Mouse (Mus musculus) cerebellum, adult 2 months (tissue): Measurements from ENCODE around the gene Bysl.

Experiments
- CTCF ChIP-seq: fragments of 200-500 bp; IDR thresholded peaks from 2 replicates; pipeline ENCODE4 v1.5.1; 2011; ENCODE audit warnings: low read depth, mild to moderate bottlenecking, control low read depth, low read length, moderate library complexity, borderline replicate concordance; ENCODE audit not compliant: insufficient read depth
- POLR2A ChIP-seq: fragments of 200-500 bp; IDR thresholded peaks from 2 replicates; pipeline ENCODE4 v1.6.1; 2011; ENCODE audit warnings: low read length, control low read depth, borderline replicate concordance; ENCODE audit not compliant: insufficient read depth

DNA sequence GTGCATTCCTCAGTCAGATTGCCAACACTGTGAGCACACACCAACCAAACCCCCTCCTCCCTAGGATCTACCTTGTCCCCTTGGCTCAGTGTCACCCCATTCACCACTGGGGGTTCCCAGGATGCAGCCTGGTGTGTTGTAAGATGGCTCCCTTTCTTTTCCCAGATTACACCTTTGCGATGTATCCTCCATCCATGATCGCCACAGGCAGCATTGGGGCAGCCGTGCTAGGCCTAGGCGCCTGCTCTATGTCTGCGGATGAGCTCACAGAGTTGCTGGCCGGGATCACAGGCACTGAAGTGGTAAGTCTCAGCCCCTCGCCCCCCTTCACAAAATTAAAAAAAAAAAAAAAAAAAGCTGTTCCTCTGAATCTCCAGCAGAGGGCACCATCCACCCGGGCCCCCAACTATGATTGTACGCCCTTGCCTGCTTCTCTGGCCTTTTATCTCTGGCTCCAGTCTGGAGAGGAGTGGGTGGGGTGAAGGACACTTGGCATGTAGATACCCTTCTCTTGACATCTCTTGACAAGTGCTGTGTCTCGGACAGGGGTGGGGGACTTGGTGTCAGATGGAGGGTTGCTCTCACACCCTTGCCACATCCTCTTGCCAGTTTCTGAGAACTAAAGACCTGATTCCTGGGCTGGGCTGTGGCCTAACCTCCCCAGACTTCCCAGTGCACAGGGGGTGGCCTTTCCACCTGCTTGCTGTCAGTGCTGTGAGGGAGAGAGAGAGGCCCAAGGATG lies 13.3 kb downstream of the Bysl start:
- TF ChIP-seq CTCF (peak; percentile 58), POLR2A (no peak)
